ENCODE assay signal across 8 mouse cellular contexts in genomic region chr10:88356983-88357559, GRCm38 (mm10). TPM values are rescaled to one million over a fixed set of nuclear protein-coding genes. Genes with fewer than 3 reads are reported as not detected.
A peak's percentile ranks its signal among the peaks of the same experiment; 100 is the strongest.
DNase-seq lines count a peak whose midpoint lies in the region; ATAC-seq and TF ChIP-seq lines count a peak whose summit lies in the region.

No protein-coding gene starts in this region.

- H3K9ac ChIP-seq in embryonic facial prominence, embryonic 13.5 days, result peak overlapping the region; percentile 74
- peak overlapping the region; percentile 84 for H3K9ac ChIP-seq in heart, embryonic 13.5 days
- peak overlapping the region; percentile 73 for H3K9ac ChIP-seq in kidney, embryonic 16.5 days (replicated peaks; ENCODE audit: low read length)
- peak overlapping the region; percentile 40 for H3K9ac ChIP-seq in liver, embryonic 12.5 days

- H3K79me2 ChIP-seq in myocyte (ENCODE audit: control insufficient read depth, insufficient read depth), result no peaks in the 10 kb centered on the region

- peak overlapping the region; percentile 16 for H3ac ChIP-seq in myocyte (ENCODE audit: control insufficient read depth, insufficient read length)

- ATAC-seq in embryonic facial prominence, embryonic 13.5 days (ENCODE audit: insufficient number of reproducible peaks, insufficient read depth, low FRiP score, low TSS enrichment, low read depth), result peak; percentile 45; the same call in 1 of the 2 replicates
- peak; percentile 68; the same call in 1 of the 2 replicates for ATAC-seq in heart, embryonic 13.5 days (ENCODE audit: extremely low read depth, insufficient number of reproducible peaks, low FRiP score, low TSS enrichment)
- peak; percentile 87 for ATAC-seq in kidney, embryonic 16.5 days (ENCODE audit: low FRiP score, low TSS enrichment)
- peak; percentile 82 for ATAC-seq in liver, embryonic 12.5 days

- no peak for TF ChIP-seq POLR2A in cerebellum, adult 2 months (IDR thresholded peaks at IDR 0.05; ENCODE audit: borderline replicate concordance, insufficient read depth, low read length)
- TF ChIP-seq POLR2A in myocyte (IDR thresholded peaks at IDR 0.05; ENCODE audit: insufficient read length, low read depth), result peak; percentile 73

- 2% methylated on average over 41 of the region's 47 CpGs for WGBS in cerebellum, adult 2 months
- WGBS in embryonic facial prominence, embryonic 13.5 days, result 2% methylated on average over 45 of the region's 47 CpGs
- whole genome bisulfite sequencing in heart, embryonic 13.5 days, result 2% methylated on average over 31 of the region's 47 CpGs
- 3% methylated on average over 44 of the region's 47 CpGs for WGBS in kidney, embryonic 16.5 days
- WGBS in liver, embryonic 12.5 days (ENCODE audit: insufficient replicate concordance), result 2% methylated on average over 47 of the region's 47 CpGs

- TF ChIP-seq CTCF in cerebellum, adult 2 months (IDR thresholded peaks at IDR 0.05; ENCODE audit: borderline replicate concordance, insufficient read depth, low read depth, low read length), result no peak

- peak overlapping the region; percentile 91 for H3K4me2 ChIP-seq in embryonic facial prominence, embryonic 13.5 days
- H3K4me2 ChIP-seq in heart, embryonic 13.5 days, result peak overlapping the region; percentile 84
- peak overlapping the region; percentile 74 for H3K4me2 ChIP-seq in kidney, embryonic 16.5 days (replicated peaks; ENCODE audit: low read depth, low read length)
- peak overlapping the region; percentile 78 for H3K4me2 ChIP-seq in liver, embryonic 12.5 days
- H3K4me2 ChIP-seq in myocyte (ENCODE audit: low read depth), result peak overlapping the region; percentile 95

- peaks cover 5% of the 10 kb centered on the region; the same call in 1 of the 2 replicates for H3K4me1 ChIP-seq in cerebellum, adult 2 months (ENCODE audit: control insufficient read depth, insufficient read depth, low read length)
- peaks cover 6% of the 10 kb centered on the region for H3K4me1 ChIP-seq in embryonic facial prominence, embryonic 13.5 days
- H3K4me1 ChIP-seq in heart, embryonic 13.5 days, result peaks cover 5% of the 10 kb centered on the region
- H3K4me1 ChIP-seq in kidney, embryonic 16.5 days (ENCODE audit: insufficient read depth, low read length), result peaks cover 5% of the 10 kb centered on the region; the same call in 1 of the 2 replicates
- H3K4me1 ChIP-seq in liver, embryonic 12.5 days, result peaks cover 10% of the 10 kb centered on the region; the same call in 1 of the 2 replicates

- H3K36me3 ChIP-seq in embryonic facial prominence, embryonic 13.5 days, result no peaks in the 10 kb centered on the region
- no peaks in the 10 kb centered on the region for H3K36me3 ChIP-seq in heart, embryonic 13.5 days
- H3K36me3 ChIP-seq in kidney, embryonic 16.5 days (ENCODE audit: insufficient read depth, low read length), result no peaks in the 10 kb centered on the region
- no peaks in the 10 kb centered on the region for H3K36me3 ChIP-seq in liver, embryonic 12.5 days
- H3K36me3 ChIP-seq in myocyte (ENCODE audit: control insufficient read depth, insufficient read depth), result no peaks in the 10 kb centered on the region

- H3K4me3 ChIP-seq in cerebellum, adult 2 months (replicated peaks; ENCODE audit: insufficient read depth, low read depth, low read length), result peak overlapping the region; percentile 63
- peak overlapping the region; percentile 60 for H3K4me3 ChIP-seq in embryonic facial prominence, embryonic 13.5 days
- H3K4me3 ChIP-seq in heart, embryonic 13.5 days, result peak overlapping the region; percentile 68
- peak overlapping the region; percentile 65 for H3K4me3 ChIP-seq in kidney, embryonic 16.5 days (ENCODE audit: low read length)
- peak overlapping the region; percentile 60 for H3K4me3 ChIP-seq in liver, embryonic 12.5 days
- peak overlapping the region; percentile 42 for H3K4me3 ChIP-seq in myocyte

- H3K27ac ChIP-seq in cerebellum, adult 2 months (ENCODE audit: insufficient read depth, low read length), result no peak overlapping the region
- no peak overlapping the region for H3K27ac ChIP-seq in embryonic facial prominence, embryonic 13.5 days
- H3K27ac ChIP-seq in heart, embryonic 13.5 days (replicated peaks), result no peak overlapping the region
- no peak overlapping the region for H3K27ac ChIP-seq in kidney, embryonic 16.5 days (ENCODE audit: low read length)
- H3K27ac ChIP-seq in liver, embryonic 12.5 days, result no peak overlapping the region

- peak; percentile 27 for DNase-seq in cerebellum, adult 2 months
- DNase-seq in cerebellum, adult 8-10 months, result no peak
- peak; percentile 48 to 81 for DNase-seq in spleen, postnatal 4 days (ENCODE audit: low spot score in 2 of 2)

- no peaks in the 10 kb centered on the region for H3K9me3 ChIP-seq in embryonic facial prominence, embryonic 13.5 days
- no peaks in the 10 kb centered on the region for H3K9me3 ChIP-seq in heart, embryonic 13.5 days
- peaks cover 4% of the 10 kb centered on the region; the same call in 1 of the 2 replicates for H3K9me3 ChIP-seq in kidney, embryonic 16.5 days (ENCODE audit: low read length)
- H3K9me3 ChIP-seq in liver, embryonic 12.5 days (replicated peaks), result no peaks in the 10 kb centered on the region

- H3K27me3 ChIP-seq in cerebellum, adult 2 months (ENCODE audit: control insufficient read depth, insufficient read depth, low read length), result no peaks in the 10 kb centered on the region; the same call in 1 of the 2 replicates
- peaks cover 14% of the 10 kb centered on the region for H3K27me3 ChIP-seq in embryonic facial prominence, embryonic 13.5 days
- peaks cover 10% of the 10 kb centered on the region for H3K27me3 ChIP-seq in heart, embryonic 13.5 days (replicated peaks)
- H3K27me3 ChIP-seq in kidney, embryonic 16.5 days (ENCODE audit: insufficient read depth, low read length), result 0 out of 2 replicates have a peak, but pooled peaks cover 7% of the 10 kb centered on the region
- peaks cover 28% of the 10 kb centered on the region for H3K27me3 ChIP-seq in liver, embryonic 12.5 days (replicated peaks)
- no peaks in the 10 kb centered on the region for H3K27me3 ChIP-seq in myocyte (ENCODE audit: control insufficient read depth, insufficient read depth, insufficient read length)

TF ChIP-seq in myocyte, 11 proteins besides CTCF, POLR2A, EP300 and RAD21:
- TF ChIP-seq CEBPB (IDR thresholded peaks at IDR 0.05; ENCODE audit: insufficient read depth, poor library complexity, severe bottlenecking) (peak; percentile 69), MYOD1 (IDR thresholded peaks at IDR 0.05; ENCODE audit: control insufficient read depth in 1 of 3, insufficient read length in 2 of 3, low read depth in 2 of 3) (peak in 1 of 3 experiments; percentile 24), SRF (IDR thresholded peaks at IDR 0.05; ENCODE audit: control insufficient read depth, insufficient read length, low read depth) (no peak), POLR2AphosphoS2 (IDR thresholded peaks at IDR 0.05; ENCODE audit: insufficient read length, low read depth) (peak; percentile 69)
TF ChIP-seq in myocyte: peak in this region for 3.

RNA-seq across cellular contexts. Expression of gene Dram1, which starts 21.8 kb away (rescaled TPM):
- polyA plus RNA-seq in cerebellum, adult 2 months (2012; rRNA removed), result 0.43 and 0.80 TPM in 2 replicates
- polyA plus RNA-seq in embryonic facial prominence, embryonic 13.5 days (2015; fragmentation: Nextera tagmentation; extraction: Ambion mirVana), result 1.5 and 2.0 TPM in 2 replicates
- 1.2 and 1.4 TPM in 2 replicates for polyA plus RNA-seq in heart, embryonic 13.5 days (2015; fragmentation: Nextera tagmentation; extraction: Ambion mirVana)
- 1.9 and 5.3 TPM in 2 replicates for polyA plus RNA-seq in kidney, embryonic 16.5 days (2015; fragmentation: Nextera tagmentation; extraction: Ambion mirVana)
- 0.64 and 0.86 TPM in 2 replicates for polyA plus RNA-seq in liver, embryonic 12.5 days (2016; fragmentation: Nextera tagmentation; extraction: Ambion mirVana)
- polyA plus RNA-seq in myocyte (2012; fragmentation: generic; extraction: Trizol), result 1.7 TPM

RNA-seq across cellular contexts. Expression of gene Gnptab, which starts 21.9 kb away (rescaled TPM):
- 38.8 and 41.2 TPM in 2 replicates for polyA plus RNA-seq in cerebellum, adult 2 months (2012; rRNA removed)
- 10.3 and 10.8 TPM in 2 replicates for polyA plus RNA-seq in embryonic facial prominence, embryonic 13.5 days (2015; fragmentation: Nextera tagmentation; extraction: Ambion mirVana)
- 5.9 and 6.8 TPM in 2 replicates for polyA plus RNA-seq in heart, embryonic 13.5 days (2015; fragmentation: Nextera tagmentation; extraction: Ambion mirVana)
- 12.8 and 13.5 TPM in 2 replicates for polyA plus RNA-seq in kidney, embryonic 16.5 days (2015; fragmentation: Nextera tagmentation; extraction: Ambion mirVana)
- 7.3 and 8.2 TPM in 2 replicates for polyA plus RNA-seq in liver, embryonic 12.5 days (2016; fragmentation: Nextera tagmentation; extraction: Ambion mirVana)
- polyA plus RNA-seq in myocyte (2012; fragmentation: generic; extraction: Trizol), result 4.6 TPM
